Mouse (Mus musculus): ENCODE results near the gene Stx7.

- TF ChIP-seq POLR2A (IDR thresholded peaks at IDR 0.05; ENCODE audit: borderline replicate concordance, insufficient read depth, low read length) = no peak
- TF ChIP-seq CTCF (IDR thresholded peaks at IDR 0.05; ENCODE audit: borderline replicate concordance, insufficient read depth, low read depth, low read length) = no peak
Measured at GRCm38 (mm10) chr10:24210075-24210474, 61.0 kb downstream of the Stx7 start.
